In genomic region chr6:56832830-56833229, GRCm38 (mm10) we compare ENCODE assay signal across 8 mouse cellular contexts. TPM values are rescaled to one million over a fixed set of nuclear protein-coding genes. Genes with fewer than 3 reads are reported as not detected.
DNase-seq lines count a peak whose midpoint lies in the region; ATAC-seq lines count a peak whose summit lies in the region.

No protein-coding gene starts in this region.

- H3K27ac ChIP-seq in lung, embryonic 16.5 days (ENCODE audit: low read length) = no peak overlapping the region
- H3K27ac ChIP-seq in embryonic facial prominence, embryonic 15.5 days (replicated peaks) = peak overlapping the region; percentile 89; the same call in 1 of the 2 replicates
- no peak overlapping the region for H3K27ac ChIP-seq in limb, embryonic 12.5 days
- no peak overlapping the region for H3K27ac ChIP-seq in stomach, embryonic 14.5 days (ENCODE audit: low read length)

- ATAC-seq in lung, embryonic 16.5 days (ENCODE audit: low read depth) = no peak
- no peak for ATAC-seq in embryonic facial prominence, embryonic 15.5 days (ENCODE audit: insufficient number of reproducible peaks, low FRiP score, low TSS enrichment, low read depth)
- ATAC-seq in limb, embryonic 12.5 days (ENCODE audit: insufficient number of reproducible peaks, insufficient read depth, low FRiP score, low TSS enrichment, low read depth) = no peak
- ATAC-seq in stomach, embryonic 14.5 days (ENCODE audit: insufficient number of reproducible peaks, insufficient read depth, low FRiP score, low read depth) = no peak

- DNase-seq in lung, adult 18-20 months = no peak
- DNase-seq in thymus, postnatal 10 days (ENCODE audit: low spot score in 2 of 2) = no peak
- DNase-seq in right cerebral cortex, adult 18-20 months = no peak
- DNase-seq in left cerebral cortex, adult 9 months (ENCODE audit: low spot score in 2 of 2) = no peak

- peak overlapping the region; percentile 83 for H3K4me3 ChIP-seq in lung, embryonic 16.5 days (ENCODE audit: low read length)
- H3K4me3 ChIP-seq in embryonic facial prominence, embryonic 15.5 days (replicated peaks) = peak overlapping the region; percentile 73
- H3K4me3 ChIP-seq in limb, embryonic 12.5 days (replicated peaks) = peak overlapping the region; percentile 68
- peak overlapping the region; percentile 64 for H3K4me3 ChIP-seq in stomach, embryonic 14.5 days (ENCODE audit: low read depth, low read length)

- H3K4me1 ChIP-seq in lung, embryonic 16.5 days (replicated peaks; ENCODE audit: control insufficient read depth, insufficient read depth, low read length) = peaks cover 9% of the 10 kb centered on the region
- H3K4me1 ChIP-seq in embryonic facial prominence, embryonic 15.5 days = peaks cover 21% of the 10 kb centered on the region
- H3K4me1 ChIP-seq in limb, embryonic 12.5 days (replicated peaks) = peaks cover 8% of the 10 kb centered on the region
- 0 out of 2 replicates have a peak, but pooled peaks cover 6% of the 10 kb centered on the region for H3K4me1 ChIP-seq in stomach, embryonic 14.5 days (ENCODE audit: control insufficient read depth, insufficient read depth, low read length)

- H3K4me2 ChIP-seq in lung, embryonic 16.5 days (ENCODE audit: low read depth, low read length) = peak overlapping the region; percentile 69
- H3K4me2 ChIP-seq in embryonic facial prominence, embryonic 15.5 days (replicated peaks) = peak overlapping the region; percentile 61
- peak overlapping the region; percentile 66 for H3K4me2 ChIP-seq in limb, embryonic 12.5 days
- peak overlapping the region; percentile 71 for H3K4me2 ChIP-seq in stomach, embryonic 14.5 days (replicated peaks; ENCODE audit: low read depth, low read length)

- peaks cover 2% of the 10 kb centered on the region for H3K36me3 ChIP-seq in lung, embryonic 16.5 days (ENCODE audit: control insufficient read depth, insufficient read depth, low read length)
- H3K36me3 ChIP-seq in embryonic facial prominence, embryonic 15.5 days = peaks cover 5% of the 10 kb centered on the region; the same call in 1 of the 2 replicates
- peaks cover 28% of the 10 kb centered on the region for H3K36me3 ChIP-seq in limb, embryonic 12.5 days
- H3K36me3 ChIP-seq in stomach, embryonic 14.5 days (ENCODE audit: control insufficient read depth, insufficient read depth, low read length) = peaks cover 8% of the 10 kb centered on the region

- no peaks in the 10 kb centered on the region for H3K9me3 ChIP-seq in lung, embryonic 16.5 days (ENCODE audit: control insufficient read depth, low read length)
- H3K9me3 ChIP-seq in embryonic facial prominence, embryonic 15.5 days (replicated peaks) = no peaks in the 10 kb centered on the region
- no peaks in the 10 kb centered on the region for H3K9me3 ChIP-seq in limb, embryonic 12.5 days
- no peaks in the 10 kb centered on the region for H3K9me3 ChIP-seq in stomach, embryonic 14.5 days (ENCODE audit: control insufficient read depth, low read depth, low read length)

- H3K9ac ChIP-seq in lung, embryonic 16.5 days (ENCODE audit: low read length) = peak overlapping the region; percentile 91
- 0 out of 2 replicates have a peak overlapping the region, but pooled peaks have one; percentile 9 for H3K9ac ChIP-seq in embryonic facial prominence, embryonic 15.5 days
- H3K9ac ChIP-seq in limb, embryonic 12.5 days (replicated peaks) = peak overlapping the region; percentile 83; the same call in 1 of the 2 replicates
- H3K9ac ChIP-seq in stomach, embryonic 14.5 days (replicated peaks; ENCODE audit: low read depth, low read length) = no peak overlapping the region

- no peaks in the 10 kb centered on the region for H3K27me3 ChIP-seq in lung, embryonic 16.5 days (ENCODE audit: control insufficient read depth, insufficient read depth, low read depth, low read length)
- no peaks in the 10 kb centered on the region for H3K27me3 ChIP-seq in embryonic facial prominence, embryonic 15.5 days
- no peaks in the 10 kb centered on the region for H3K27me3 ChIP-seq in limb, embryonic 12.5 days
- H3K27me3 ChIP-seq in stomach, embryonic 14.5 days (ENCODE audit: control insufficient read depth, insufficient read depth, low read length) = no peaks in the 10 kb centered on the region

RNA-seq across cellular contexts. Expression of gene Fkbp9, which starts 1.0 kb away (rescaled TPM):
- polyA plus RNA-seq in lung, embryonic 16.5 days (2015; fragmentation: Nextera tagmentation; extraction: Ambion mirVana) = 172 and 184 TPM in 2 replicates
- polyA plus RNA-seq in embryonic facial prominence, embryonic 15.5 days (2015; fragmentation: Nextera tagmentation; extraction: Ambion mirVana) = 218 and 222 TPM in 2 replicates
- polyA plus RNA-seq in limb, embryonic 12.5 days (2016; fragmentation: Nextera tagmentation; extraction: Ambion mirVana) = 100 and 113 TPM in 2 replicates
- polyA plus RNA-seq in stomach, embryonic 14.5 days (2014; fragmentation: Nextera tagmentation; extraction: Ambion mirVana) = 149 and 163 TPM in 2 replicates

RNA-seq across cellular contexts. Expression of gene Kbtbd2, which starts 35.2 kb away (rescaled TPM):
- 27.8 and 28.3 TPM in 2 replicates for polyA plus RNA-seq in lung, embryonic 16.5 days (2015; fragmentation: Nextera tagmentation; extraction: Ambion mirVana)
- 25.5 and 29.0 TPM in 2 replicates for polyA plus RNA-seq in embryonic facial prominence, embryonic 15.5 days (2015; fragmentation: Nextera tagmentation; extraction: Ambion mirVana)
- 43.1 and 45.7 TPM in 2 replicates for polyA plus RNA-seq in limb, embryonic 12.5 days (2016; fragmentation: Nextera tagmentation; extraction: Ambion mirVana)
- 31.7 and 34.4 TPM in 2 replicates for polyA plus RNA-seq in stomach, embryonic 14.5 days (2014; fragmentation: Nextera tagmentation; extraction: Ambion mirVana)
